Mouse (Mus musculus) neural tube, embryonic 11.5 days (tissue): ENCODE results near the gene Slc4a2. TPM values are rescaled to one million over a fixed set of nuclear protein-coding genes. Genes with fewer than 3 reads are reported as not detected.

Experiments used
- ATAC-seq: fragments of 200-750 bp; cut with Nextera tagmentation; 2 replicates; pipeline ENCODE4 v1.8.0; 2017; ENCODE audit warnings: moderate number of reproducible peaks, mild to moderate bottlenecking, moderate TSS enrichment, moderate library complexity; ENCODE audit not compliant: insufficient read depth, low FRiP score, low TSS enrichment
- DNase-seq: peaks from one replicate; pipeline ENCODE4 v3.0.0-alpha.2; 2015; ENCODE audit warnings: low spot score
- H3K27ac ChIP-seq: fragments of 300-500 bp; sonication (generic); 2 replicates; pipeline ENCODE4 v1.5.1; 2014; ENCODE audit warnings: low read depth, mild to moderate bottlenecking, low read length
- H3K27me3 ChIP-seq: fragments of 300-500 bp; sonication (generic); 2 replicates; pipeline ENCODE4 v1.6.1; 2014; ENCODE audit warnings: mild to moderate bottlenecking, low read length, mixed read lengths; ENCODE audit not compliant: control insufficient read depth, insufficient read depth
- H3K36me3 ChIP-seq: fragments of 300-500 bp; sonication (generic); 2 replicates; pipeline ENCODE4 v1.6.1; 2014; ENCODE audit warnings: mild to moderate bottlenecking, low read length, moderate library complexity, mixed read lengths; ENCODE audit not compliant: control insufficient read depth, insufficient read depth
- H3K4me1 ChIP-seq: fragments of 300-500 bp; sonication (generic); 2 replicates; pipeline ENCODE4 v1.6.1; 2014; ENCODE audit warnings: low read length, mixed read lengths; ENCODE audit not compliant: control insufficient read depth, insufficient read depth
- H3K4me2 ChIP-seq: fragments of 300-500 bp; sonication (generic); 2 replicates; pipeline ENCODE4 v1.6.1; 2014; ENCODE audit warnings: low read depth, mild to moderate bottlenecking, moderate library complexity
- H3K4me3 ChIP-seq: fragments of 300-500 bp; sonication (generic); 2 replicates; pipeline ENCODE4 v1.5.1; 2014; ENCODE audit warnings: low read depth, low read length
- H3K9ac ChIP-seq: fragments of 300-500 bp; sonication (generic); 2 replicates; pipeline ENCODE4 v1.6.1; 2014; ENCODE audit warnings: mild to moderate bottlenecking, low read length
- H3K9me3 ChIP-seq: fragments of 300-500 bp; sonication (generic); 2 replicates; pipeline ENCODE4 v1.6.1; 2016; ENCODE audit warnings: low read length; ENCODE audit not compliant: control insufficient read depth
- WGBS: fragments of 180-500 bp; shearing (Covaris S2); extraction: QIAGEN DNeasy Blood & Tissue Kit; methylation state at CpG from one replicate; pipeline ENCODE4 v1.1.7; 2014; 5-methylcytosine and 5-hydroxymethylcytosine counted together
- polyA plus RNA-seq: library from polyadenylated mRNA; unstranded; fragments of >200 nt; fragmentation: Nextera tagmentation; extraction: Ambion mirVana; gene quantifications from 2 replicates; pipeline ENCODE4 v1.2.1, GENCODE M21; 2014

The Slc4a2 gene
- polyA plus RNA-seq, 1 experiment from 2014 or later: 18.1 TPM

- H3K27ac ChIP-seq: no peak overlapping the region
- WGBS: under 1% methylated on average over 34 of the region's 34 CpGs
- peaks cover 24% of the 10 kb centered on the region for H3K27me3 ChIP-seq
- DNase-seq: peak; percentile 93
- H3K4me1 ChIP-seq: peaks cover 15% of the 10 kb centered on the region
- H3K4me3 ChIP-seq: peak overlapping the region; percentile 38
- no peaks in the 10 kb centered on the region for H3K9me3 ChIP-seq
- H3K9ac ChIP-seq: peak overlapping the region; percentile 36
- H3K36me3 ChIP-seq: no peaks in the 10 kb centered on the region
- ATAC-seq: peak; percentile 83
- peak overlapping the region; percentile 67 for H3K4me2 ChIP-seq
These were observed 40.4 kb upstream of the Slc4a2 start for GRCm38 (mm10) chr5:24383026-24383859.

GRCm38 (mm10) chr5:24384407-24384806 is 39.2 kb upstream of the Slc4a2 start:
- Histone ChIP-seq H3K4me3 (no peak overlapping the region), H3K36me3 (no peaks in the 10 kb centered on the region), H3K9ac (no peak overlapping the region), H3K4me1 (peaks cover 17% of the 10 kb centered on the region), H3K4me2 (no peak overlapping the region), H3K27ac (no peak overlapping the region), H3K27me3 (peaks cover 29% of the 10 kb centered on the region), H3K9me3 (no peaks in the 10 kb centered on the region)
- no peak for ATAC-seq
- DNase-seq: no peak
- WGBS: 69% methylated on average over 6 of the region's 6 CpGs

GRCm38 (mm10) chr5:24385374-24385773 is 38.3 kb upstream of the Slc4a2 start:
- Histone ChIP-seq H3K27ac (no peak overlapping the region), H3K27me3 (peaks cover 29% of the 10 kb centered on the region), H3K9me3 (no peaks in the 10 kb centered on the region), H3K36me3 (no peaks in the 10 kb centered on the region), H3K4me2 (no peak overlapping the region), H3K4me3 (no peak overlapping the region), H3K4me1 (peaks cover 19% of the 10 kb centered on the region), H3K9ac (no peak overlapping the region)
- DNase-seq (no peak), ATAC-seq (no peak)
- 83% methylated on average over 5 of the region's 5 CpGs for WGBS

- no peak for ATAC-seq
- Histone ChIP-seq H3K36me3 (no peaks in the 10 kb centered on the region), H3K9ac (no peak overlapping the region), H3K4me3 (no peak overlapping the region), H3K4me2 (no peak overlapping the region), H3K4me1 (peaks cover 19% of the 10 kb centered on the region), H3K27me3 (peaks cover 29% of the 10 kb centered on the region), H3K27ac (no peak overlapping the region), H3K9me3 (no peaks in the 10 kb centered on the region)
- DNase-seq: no peak
- 82% methylated on average over 10 of the region's 10 CpGs for WGBS
These were observed 37.6 kb upstream of the Slc4a2 start for GRCm38 (mm10) chr5:24385887-24386550.

- Histone ChIP-seq H3K36me3 (no peaks in the 10 kb centered on the region), H3K9me3 (no peaks in the 10 kb centered on the region), H3K27ac (no peak overlapping the region), H3K4me2 (peak overlapping the region; percentile 82), H3K4me3 (peak overlapping the region; percentile 42), H3K9ac (peak overlapping the region; percentile 53), H3K27me3 (peaks cover 29% of the 10 kb centered on the region), H3K4me1 (peaks cover 19% of the 10 kb centered on the region)
- 1% methylated on average over 73 of the region's 73 CpGs for WGBS
- ATAC-seq (peak; percentile 48; the same call in 1 of the 2 replicates), DNase-seq (peak; percentile 65)
These were observed 36.1 kb upstream of the Slc4a2 start for GRCm38 (mm10) chr5:24387264-24388241.

GRCm38 (mm10) chr5:24388246-24388915 is 35.3 kb upstream of the Slc4a2 start:
- H3K4me3 ChIP-seq: peak overlapping the region; percentile 42
- H3K4me2 ChIP-seq: peak overlapping the region; percentile 82
- no peak overlapping the region for H3K27ac ChIP-seq
- no peak for ATAC-seq
- 28% methylated on average over 25 of the region's 26 CpGs for WGBS
- H3K9ac ChIP-seq: peak overlapping the region; percentile 53
- no peaks in the 10 kb centered on the region for H3K9me3 ChIP-seq
- H3K36me3 ChIP-seq: no peaks in the 10 kb centered on the region
- DNase-seq: no peak
- H3K4me1 ChIP-seq: peaks cover 19% of the 10 kb centered on the region
- H3K27me3 ChIP-seq: peaks cover 29% of the 10 kb centered on the region

GRCm38 (mm10) chr5:24389011-24389657 is 34.5 kb upstream of the Slc4a2 start:
- 48% methylated on average over 6 of the region's 7 CpGs for WGBS
- H3K36me3 ChIP-seq: no peaks in the 10 kb centered on the region
- peak; percentile 36 for DNase-seq
- H3K9ac ChIP-seq: no peak overlapping the region
- H3K4me2 ChIP-seq: no peak overlapping the region
- peaks cover 17% of the 10 kb centered on the region for H3K4me1 ChIP-seq
- H3K4me3 ChIP-seq: no peak overlapping the region
- no peaks in the 10 kb centered on the region for H3K9me3 ChIP-seq
- no peak for ATAC-seq
- H3K27me3 ChIP-seq: peaks cover 29% of the 10 kb centered on the region
- H3K27ac ChIP-seq: no peak overlapping the region
